Mouse (Mus musculus) CH12.LX (cell line): ENCODE results near the gene Kifc5b. TPM values are rescaled to one million over a fixed set of nuclear protein-coding genes. Genes with fewer than 3 reads are reported as not detected.
"Not testable (repeated sequence)": the region's sequence is repeated elsewhere in the genome, so short reads cannot be mapped to it uniquely, and the experiment has no call there.

Experiments used
- DNase-seq: peaks from one replicate; pipeline ENCODE4 v3.0.0-alpha.2; 2013; ENCODE audit errors: extremely low read depth
- H3K27ac ChIP-seq: 2 replicates; pipeline ENCODE4 v1.5.1; 2012; ENCODE audit warnings: low read depth, mild to moderate bottlenecking, control low read depth, moderate library complexity; ENCODE audit not compliant: insufficient read depth
- H3K27me3 ChIP-seq: replicated peaks from 2 replicates; pipeline ENCODE3; 2012; ENCODE audit warnings: inconsistent platforms
- H3K36me3 ChIP-seq, 2 experiments: replicated peaks in 1 of 2; 2 replicates each; pipeline versions ENCODE3 to v1.6.1; 2012; ENCODE audit warnings: inconsistent platforms in 1 of 2, low read length in 1 of 2, mild to moderate bottlenecking in 1 of 2, mixed read lengths in 1 of 2, moderate library complexity in 1 of 2; ENCODE audit not compliant: control insufficient read depth in 1 of 2, insufficient read depth in 1 of 2
- H3K4me1 ChIP-seq, 2 experiments: 2 replicates each; pipeline ENCODE4 v1.6.1; 2012; ENCODE audit warnings: inconsistent platforms in 1 of 2, moderate library complexity in 1 of 2; ENCODE audit not compliant: insufficient read depth in 2 of 2, control insufficient read depth in 1 of 2
- H3K4me2 ChIP-seq: 2 replicates; pipeline ENCODE4 v1.6.1; 2012; ENCODE audit warnings: low read depth, mild to moderate bottlenecking, control low read depth; ENCODE audit not compliant: poor library complexity, insufficient read depth, severe bottlenecking
- H3K4me3 ChIP-seq, 3 experiments: fragments of 150-350 bp in 1 of 3; sonication (generic) in 1 of 3; replicated peaks in 1 of 3; 2 replicates each; pipeline versions ENCODE3 to v1.5.1; 2011 to 2012; ENCODE audit warnings: low read depth in 2 of 3, low read length in 2 of 3, mild to moderate bottlenecking in 2 of 3, moderate library complexity in 2 of 3, control low read depth in 1 of 3, improper control_type of control experiment in 1 of 3, inconsistent platforms in 1 of 3, mixed read lengths in 1 of 3; ENCODE audit not compliant: poor library complexity in 1 of 3
- H3K79me2 ChIP-seq: replicated peaks from 2 replicates; pipeline ENCODE4 v1.6.1; 2012; ENCODE audit warnings: mild to moderate bottlenecking, moderate library complexity; ENCODE audit not compliant: control insufficient read depth, poor library complexity, insufficient read depth, severe bottlenecking; ENCODE audit errors: extremely low read depth
- H3K9ac ChIP-seq: 2 replicates; pipeline ENCODE4 v1.6.1; 2012; ENCODE audit warnings: low read depth, mild to moderate bottlenecking, control low read depth, moderate library complexity; ENCODE audit not compliant: insufficient read depth
- H3K9me3 ChIP-seq: replicated peaks from 2 replicates; pipeline ENCODE3; 2012; ENCODE audit warnings: low read length, inconsistent platforms, mixed read lengths
- BHLHE40 ChIP-seq: IDR thresholded peaks from 2 replicates; pipeline ENCODE4 v1.6.1; 2011; ENCODE audit warnings: mild to moderate bottlenecking, low read depth, low read length, improper control_type of control experiment
- CHD1 ChIP-seq: IDR thresholded peaks from 2 replicates; pipeline ENCODE4 v1.6.1; 2012; ENCODE audit warnings: low read depth, low read length, improper control_type of control experiment, inconsistent platforms
- CHD2 ChIP-seq: IDR thresholded peaks from 2 replicates; pipeline ENCODE4 v1.6.1; 2011; ENCODE audit warnings: low read length, improper control_type of control experiment
- CTCF ChIP-seq, 2 experiments: IDR thresholded peaks in 1 of 2; conservative IDR thresholded peaks in 1 of 2; 2 replicates each; pipeline ENCODE4 v1.5.1; 2011 to 2012; ENCODE audit warnings: low read depth in 2 of 2, low read length in 2 of 2, improper control_type of control experiment in 1 of 2, inconsistent platforms in 1 of 2, mild to moderate bottlenecking in 1 of 2, moderate library complexity in 1 of 2
- E2F4 ChIP-seq: IDR thresholded peaks from 2 replicates; pipeline ENCODE4 v1.6.1; 2011; ENCODE audit warnings: low read depth, low read length, improper control_type of control experiment; ENCODE audit not compliant: insufficient replicate concordance
- ELF1 ChIP-seq: IDR thresholded peaks from 2 replicates; pipeline ENCODE4 v1.6.1; 2014; ENCODE audit warnings: low read depth, mild to moderate bottlenecking, inconsistent platforms, low read length, improper control_type of control experiment
- EP300 ChIP-seq: IDR thresholded peaks from 2 replicates; pipeline ENCODE4 v1.6.1; 2011; ENCODE audit warnings: low read length, improper control_type of control experiment
- ETS1 ChIP-seq: conservative IDR thresholded peaks from 2 replicates; pipeline ENCODE4 v1.6.1; 2012; ENCODE audit warnings: low read depth, mild to moderate bottlenecking, inconsistent platforms, low read length, improper control_type of control experiment, moderate library complexity
- IRF4 ChIP-seq: IDR thresholded peaks from 2 replicates; pipeline ENCODE4 v1.6.1; 2014; ENCODE audit warnings: low read depth, mild to moderate bottlenecking, inconsistent platforms, low read length, improper control_type of control experiment
- JUN ChIP-seq: IDR thresholded peaks from 2 replicates; pipeline ENCODE4 v1.6.1; 2011; ENCODE audit warnings: low read depth, mild to moderate bottlenecking, low read length, improper control_type of control experiment, moderate library complexity; ENCODE audit not compliant: insufficient read depth
- MAZ ChIP-seq: IDR thresholded peaks from 2 replicates; pipeline ENCODE4 v1.6.1; 2012; ENCODE audit warnings: low read depth, mild to moderate bottlenecking, inconsistent platforms, low read length, improper control_type of control experiment, moderate library complexity
- MEF2A ChIP-seq: IDR thresholded peaks from 2 replicates; pipeline ENCODE4 v1.6.1; 2014; ENCODE audit warnings: low read depth, mild to moderate bottlenecking, inconsistent platforms, low read length, improper control_type of control experiment, borderline replicate concordance
- NELFE ChIP-seq: IDR thresholded peaks from 2 replicates; pipeline ENCODE4 v1.6.1; 2011; ENCODE audit warnings: low read depth, low read length, improper control_type of control experiment
- NRF1 ChIP-seq: IDR thresholded peaks from 2 replicates; pipeline ENCODE4 v1.6.1; 2014; ENCODE audit warnings: low read depth, mild to moderate bottlenecking, inconsistent platforms, low read length, improper control_type of control experiment, moderate library complexity
- RAD21 ChIP-seq: IDR thresholded peaks from 2 replicates; pipeline ENCODE4 v1.6.1; 2011; ENCODE audit warnings: low read depth, mild to moderate bottlenecking, low read length, improper control_type of control experiment, moderate library complexity
- RCOR1 ChIP-seq: conservative IDR thresholded peaks from 2 replicates; pipeline ENCODE4 v1.6.1; 2012; ENCODE audit warnings: low read depth, mild to moderate bottlenecking, inconsistent platforms, low read length, improper control_type of control experiment
- SIN3A ChIP-seq: IDR thresholded peaks from 2 replicates; pipeline ENCODE4 v1.6.1; 2012; ENCODE audit warnings: low read length, improper control_type of control experiment, inconsistent platforms
- UBTF ChIP-seq: IDR thresholded peaks from 2 replicates; pipeline ENCODE4 v1.6.1; 2012; ENCODE audit warnings: low read depth, mild to moderate bottlenecking, inconsistent platforms, low read length, improper control_type of control experiment, moderate library complexity
- ZKSCAN1 ChIP-seq: IDR thresholded peaks from 2 replicates; pipeline ENCODE4 v1.6.1; 2012; ENCODE audit warnings: low read depth, inconsistent platforms, low read length, improper control_type of control experiment, borderline replicate concordance
- ZMIZ1 ChIP-seq: IDR thresholded peaks from 2 replicates; pipeline ENCODE4 v1.6.1; 2012; ENCODE audit warnings: low read depth, mild to moderate bottlenecking, inconsistent platforms, low read length, improper control_type of control experiment
- dilution Hi-C: fragments of 300-500 bp; cut with MboI; formaldehyde crosslinking; loops from 2 replicates; pipeline ENCODE4 v1.14.3; 2020; ENCODE audit warnings: low sequenced_read_pairs; ENCODE audit not compliant: extremely low pct_unique_long_range_greater_than_20kb, extremely low pct_ligation_motif_present
- in situ Hi-C: fragments of 300-500 bp; cut with MboI; formaldehyde crosslinking; loops from 3 replicates; pipeline ENCODE4 v1.14.3; 2019; ENCODE audit warnings: low sequenced_read_pairs, low pct_ligation_motif_present, low pct_unique_long_range_greater_than_20kb, mixed read lengths
- polyA plus RNA-seq: library from polyadenylated mRNA; unstranded; fragments of >175 nt; gene quantifications from 2 replicates; pipeline ENCODE4 v1.2.1, GENCODE M21; 2012; ENCODE audit warnings: low read depth; ENCODE audit not compliant: insufficient read length
- total RNA-seq, 2 experiments: library from RNA; depleted of rRNA; stranded (reverse); fragments of 300-350 nt in 1 of 2; fragments of >200 nt in 1 of 2; gene quantifications; 2 replicates each; pipeline ENCODE4 v1.2.3; 2012 to 2014

Kifc5b gene
- total and polyA plus RNA-seq, 3 experiments: 12.1 to 26.9 (median 22.2) TPM

- peak in 1 of 2 experiments; percentile 34; a peak in 2 of 4 replicates for TF ChIP-seq CTCF (conservative IDR thresholded peaks at IDR 0.05 in 1 of 2, IDR thresholded peaks at IDR 0.05 in 1 of 2; ENCODE audit: low read depth in 2 of 2, low read length in 2 of 2)
- H3K27me3 ChIP-seq, H3K9ac ChIP-seq, in situ Hi-C loops, H3K9me3 ChIP-seq, H3K4me2 ChIP-seq, H3K4me3 ChIP-seq, H3K27ac ChIP-seq, DNase-seq, dilution Hi-C loops: not testable (repeated sequence)
- peaks cover 22 to 71% of the 10 kb centered on the region in 2 experiments for H3K4me1 ChIP-seq
- H3K79me2 ChIP-seq: peaks cover 21% of the 10 kb centered on the region
- peaks cover 39 to 62% of the 10 kb centered on the region in 2 experiments for H3K36me3 ChIP-seq
Observed at GRCm38 (mm10) chr17:26977354-26977753, 60.5 kb downstream of the Kifc5b start.

- Histone ChIP-seq H3K4me2 (no peak overlapping the region), H3K9ac (no peak overlapping the region), H3K79me2 (peaks cover 9% of the 10 kb centered on the region), H3K27ac (no peak overlapping the region)
- DNase-seq: peak; percentile 54
- TF ChIP-seq ZMIZ1: no peak
- no peak for TF ChIP-seq BHLHE40
- TF ChIP-seq SIN3A: no peak
- no peak for TF ChIP-seq ZKSCAN1
- no peak for TF ChIP-seq RCOR1
- no peak for TF ChIP-seq UBTF
- no peak for TF ChIP-seq MEF2A
- TF ChIP-seq ELF1: no peak
- TF ChIP-seq NELFE: no peak
- no peak for TF ChIP-seq RAD21
- no peak for TF ChIP-seq EP300
- no peak for TF ChIP-seq NRF1
- TF ChIP-seq IRF4: no peak
- no peak for TF ChIP-seq ETS1
- TF ChIP-seq MAZ: no peak
- TF ChIP-seq CHD2: no peak
- TF ChIP-seq E2F4: no peak
- TF ChIP-seq CHD1: no peak
- no peak for TF ChIP-seq JUN
- TF ChIP-seq CTCF (conservative IDR thresholded peaks at IDR 0.05 in 1 of 2, IDR thresholded peaks at IDR 0.05 in 1 of 2; ENCODE audit: low read depth in 2 of 2, low read length in 2 of 2): no peak
- TF ChIP-seq, all 38 proteins: peak for 0
- in situ Hi-C loops: no loop called here
- H3K9me3 ChIP-seq: peaks cover 5% of the 10 kb centered on the region
- no peak overlapping the region for H3K4me3 ChIP-seq
- H3K4me1 ChIP-seq: peaks cover 17 to 69% of the 10 kb centered on the region in 2 experiments
- peaks cover 37 to 58% of the 10 kb centered on the region in 2 experiments for H3K36me3 ChIP-seq
- H3K27me3 ChIP-seq: no peaks in the 10 kb centered on the region
- dilution Hi-C loops: no loop called here
Observed at GRCm38 (mm10) chr17:26979426-26979825, 62.5 kb downstream of the Kifc5b start.
